Mouse (Mus musculus) hematopoietic stem cell, adult 5-6 weeks (primary cell): ENCODE measurements at regions not wholly inside any gene's neighbourhood (a gene's known extent, or its start where the extent isn't known, plus 50 kb on each side); places are given as distances from the start of the nearest gene placed in this dataset.

ENCODE experiments used
- ATAC-seq, 2 experiments: fragments of 125-278 bp in 1 of 2; replicated peaks in 1 of 2; 2 replicates each; pipeline ENCODE4 v1.8.0; 2016 to 2017; ENCODE audit warnings: inconsistent platforms in 2 of 2, mild to moderate bottlenecking in 2 of 2, moderate number of reproducible peaks in 2 of 2, low read depth in 1 of 2, moderate TSS enrichment in 1 of 2; ENCODE audit not compliant: low FRiP score in 2 of 2, poor library complexity in 2 of 2, severe bottlenecking in 2 of 2, insufficient read depth in 1 of 2, low TSS enrichment in 1 of 2

GRCm38 (mm10) chr9:94467846-94468245 is 70.0 kb downstream of the 1190002N15Rik start:
- ATAC-seq: no peak

GRCm38 (mm10) chr9:94456085-94456531 is 81.8 kb downstream of the 1190002N15Rik start:
- no peak for ATAC-seq

GRCm38 (mm10) chr9:94455466-94455865 is 82.4 kb downstream of the 1190002N15Rik start:
- ATAC-seq: no peak

GRCm38 (mm10) chr9:94449911-94450310 is 88.0 kb downstream of the 1190002N15Rik start:
- ATAC-seq: no peak

- no peak for ATAC-seq
These were observed 91.6 kb downstream of the 1190002N15Rik start for GRCm38 (mm10) chr9:94446182-94446763.

GRCm38 (mm10) chr9:94444140-94444789 is 93.6 kb downstream of the 1190002N15Rik start:
- no peak for ATAC-seq

GRCm38 (mm10) chr9:94441393-94441792 is 96.5 kb downstream of the 1190002N15Rik start:
- 0 out of 4 replicates have a peak, but pooled peaks of 1 of the 2 experiments have one; percentile 17 for ATAC-seq

GRCm38 (mm10) chr9:94433468-94433867 is 104.4 kb downstream of the 1190002N15Rik start:
- ATAC-seq: peak in 1 of 2 experiments; percentile 24; a peak in 1 of 4 replicates

- ATAC-seq: peak; percentile 36 to 49; a peak in 3 of 4 replicates
These were observed 105.6 kb downstream of the 1190002N15Rik start for GRCm38 (mm10) chr9:94432144-94432747.

- no peak for ATAC-seq
These were observed 106.3 kb downstream of the 1190002N15Rik start for GRCm38 (mm10) chr9:94431540-94431939.

- no peak for ATAC-seq
These were observed 106.9 kb downstream of the 1190002N15Rik start for GRCm38 (mm10) chr9:94430996-94431395.

GRCm38 (mm10) chr9:94426740-94427139 is 111.1 kb downstream of the 1190002N15Rik start:
- no peak for ATAC-seq

- ATAC-seq: 0 out of 4 replicates have a peak, but pooled peaks of 1 of the 2 experiments have one; percentile 27
These were observed 112.1 kb downstream of the 1190002N15Rik start for GRCm38 (mm10) chr9:94425804-94426203.

GRCm38 (mm10) chr9:94424438-94425135 is 113.3 kb downstream of the 1190002N15Rik start:
- no peak for ATAC-seq

- no peak for ATAC-seq
These were observed 127.3 kb downstream of the 1190002N15Rik start for GRCm38 (mm10) chr9:94410546-94410945.

GRCm38 (mm10) chr9:94410042-94410441 is 127.8 kb downstream of the 1190002N15Rik start:
- ATAC-seq: no peak

GRCm38 (mm10) chr9:94408635-94409323 is 129.1 kb downstream of the 1190002N15Rik start:
- no peak for ATAC-seq
